7 mouse cellular contexts compared by ENCODE assay signal in genomic region chr8:48690665-48691395, GRCm38 (mm10).
DNase-seq lines count a peak whose midpoint lies in the region; ATAC-seq and TF ChIP-seq lines count a peak whose summit lies in the region.

No protein-coding gene starts in this region.

- no peak overlapping the region for H3K4me3 ChIP-seq in liver, adult 2 months (ENCODE audit: insufficient read depth, low read depth, low read length)
- no peak overlapping the region for H3K4me3 ChIP-seq in kidney, embryonic 14.5 days (ENCODE audit: low read length)

- 49% methylated on average over 10 of the region's 10 CpGs for WGBS in liver, adult 2 months
- WGBS in kidney, embryonic 14.5 days = 58% methylated on average over 10 of the region's 10 CpGs

- H3K27me3 ChIP-seq in liver, adult 2 months (ENCODE audit: control insufficient read depth, insufficient read depth, low read length) = no peaks in the 10 kb centered on the region
- no peaks in the 10 kb centered on the region for H3K27me3 ChIP-seq in kidney, embryonic 14.5 days (ENCODE audit: control insufficient read depth, insufficient read depth, low read length)

- ATAC-seq in kidney, embryonic 14.5 days (ENCODE audit: low FRiP score, low TSS enrichment) = peak; percentile 66; the same call in 1 of the 2 replicates
- no peak for ATAC-seq in inflammation-experienced regulatory T-cells, adult 6 months

- peak; percentile 80 for DNase-seq in liver, adult 2 months (ENCODE audit: extremely low read depth, low read depth, low spot score)
- no peak for DNase-seq in liver
- DNase-seq in embryo, embryonic 11.5 days (ENCODE audit: low read depth, low spot score) = peak; percentile 5
- peak; percentile 35 for DNase-seq in forelimb bud, embryonic 11.5 days (ENCODE audit: low read depth, low spot score)
- no peak for DNase-seq in natural killer cell, adult 2 months (ENCODE audit: low spot score in 2 of 2)

- no peak for TF ChIP-seq POLR2A in liver, adult 2 months (IDR thresholded peaks at IDR 0.05; ENCODE audit: extremely low read depth, insufficient read depth, low read length)

- peak; percentile 66 for TF ChIP-seq CTCF in liver, adult 2 months (IDR thresholded peaks at IDR 0.05; ENCODE audit: low read depth, low read length)

- no peak overlapping the region for H3K4me2 ChIP-seq in kidney, embryonic 14.5 days (replicated peaks; ENCODE audit: low read depth, low read length)

- H3K9ac ChIP-seq in liver, adult 2 months (ENCODE audit: low read depth, low read length) = no peak overlapping the region; the same call in 1 of the 2 replicates
- no peak overlapping the region for H3K9ac ChIP-seq in kidney, embryonic 14.5 days (ENCODE audit: low read depth, low read length)

- H3K9me3 ChIP-seq in kidney, embryonic 14.5 days (ENCODE audit: control insufficient read depth, low read length) = no peaks in the 10 kb centered on the region

- no peaks in the 10 kb centered on the region for H3K79me2 ChIP-seq in liver, adult 2 months (ENCODE audit: control insufficient read depth, insufficient read depth, low read length)

- H3K36me3 ChIP-seq in liver, adult 2 months (ENCODE audit: control insufficient read depth, insufficient read depth, low read length) = no peaks in the 10 kb centered on the region
- no peaks in the 10 kb centered on the region for H3K36me3 ChIP-seq in kidney, embryonic 14.5 days (ENCODE audit: control insufficient read depth, insufficient read depth, low read length)

- H3K27ac ChIP-seq in liver, adult 2 months (replicated peaks; ENCODE audit: insufficient read depth, low read depth, low read length) = no peak overlapping the region
- no peak overlapping the region for H3K27ac ChIP-seq in kidney, embryonic 14.5 days (ENCODE audit: low read depth, low read length)

- H3K4me1 ChIP-seq in liver, adult 2 months (ENCODE audit: control insufficient read depth, insufficient read depth, low read length) = peaks cover 6% of the 10 kb centered on the region; the same call in 1 of the 2 replicates
- H3K4me1 ChIP-seq in kidney, embryonic 14.5 days (ENCODE audit: control insufficient read depth, insufficient read depth, low read length) = peaks cover 6% of the 10 kb centered on the region

Comparison
In these comparisons a context has a peak if more than half of its experiments do, and no peak if none do; other contexts are left out.
1. DNase-seq: peak in liver, adult 2 months (single experiment), embryo, embryonic 11.5 days (single experiment) and forelimb bud, embryonic 11.5 days (single experiment); none in liver (single experiment) and natural killer cell, adult 2 months (0 of 2).